Mouse (Mus musculus) brain, adult 2 months (tissue): ENCODE results near the gene Ssmem1.

Source experiments
- DNase-seq: peaks from one replicate; pipeline ENCODE4 v3.0.0; 2011; ENCODE audit warnings: low read depth, low spot score

Ssmem1 gene

DNA sequence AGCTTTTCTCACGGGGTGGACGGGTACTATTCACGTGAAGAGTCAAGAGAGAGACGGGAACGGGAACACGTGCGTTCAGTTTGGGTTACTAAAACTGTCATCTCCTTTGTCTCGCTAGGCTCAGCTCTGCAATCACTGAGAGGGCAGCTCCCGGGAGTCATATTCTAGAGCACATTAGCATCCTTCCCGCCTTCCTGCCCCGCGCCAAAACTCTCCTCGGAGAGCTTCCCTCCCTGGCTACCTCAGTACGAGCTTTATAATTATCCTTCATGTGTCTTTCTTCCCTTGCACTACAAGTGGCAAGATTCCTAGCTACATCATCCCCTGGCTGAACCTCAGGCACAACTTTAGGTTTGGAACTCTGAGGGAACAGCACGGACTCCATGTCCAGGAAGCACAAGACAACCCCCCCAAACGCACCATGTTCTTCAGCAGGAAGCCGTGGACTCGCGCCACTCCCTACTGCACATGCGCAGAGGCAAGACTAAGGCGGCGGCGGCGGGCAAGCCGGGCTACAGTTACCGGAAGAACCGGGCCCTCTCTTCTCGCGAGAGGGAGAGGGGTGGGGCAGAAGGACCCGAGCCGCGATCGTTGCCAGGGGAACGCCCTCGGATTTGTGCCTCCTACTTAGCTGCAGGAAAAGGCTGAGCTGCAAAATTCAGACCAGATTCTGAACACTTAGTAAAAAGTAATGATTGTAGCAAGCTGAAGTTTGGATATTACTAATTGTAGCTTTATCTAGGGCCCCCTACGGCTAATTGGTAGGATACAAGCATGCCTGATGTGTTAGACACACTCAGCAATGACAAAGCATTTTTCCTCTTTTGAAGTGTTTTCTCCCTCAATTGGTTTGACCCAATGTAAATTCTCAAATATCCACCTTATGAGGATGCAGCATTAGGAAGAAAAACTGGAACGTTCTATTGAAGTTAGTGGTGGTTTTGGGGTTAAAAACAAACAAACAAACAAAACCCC is at the start of gene Ssmem1, which contains the start of gene Tmem209:
Ssmem1 (plus strand) TSS at position 585 of the 975 bp plus-strand sequence.
Tmem209 (minus strand) TSS at position 519 of the 975 bp plus-strand sequence.
- peak; percentile 99 for DNase-seq

DNA sequence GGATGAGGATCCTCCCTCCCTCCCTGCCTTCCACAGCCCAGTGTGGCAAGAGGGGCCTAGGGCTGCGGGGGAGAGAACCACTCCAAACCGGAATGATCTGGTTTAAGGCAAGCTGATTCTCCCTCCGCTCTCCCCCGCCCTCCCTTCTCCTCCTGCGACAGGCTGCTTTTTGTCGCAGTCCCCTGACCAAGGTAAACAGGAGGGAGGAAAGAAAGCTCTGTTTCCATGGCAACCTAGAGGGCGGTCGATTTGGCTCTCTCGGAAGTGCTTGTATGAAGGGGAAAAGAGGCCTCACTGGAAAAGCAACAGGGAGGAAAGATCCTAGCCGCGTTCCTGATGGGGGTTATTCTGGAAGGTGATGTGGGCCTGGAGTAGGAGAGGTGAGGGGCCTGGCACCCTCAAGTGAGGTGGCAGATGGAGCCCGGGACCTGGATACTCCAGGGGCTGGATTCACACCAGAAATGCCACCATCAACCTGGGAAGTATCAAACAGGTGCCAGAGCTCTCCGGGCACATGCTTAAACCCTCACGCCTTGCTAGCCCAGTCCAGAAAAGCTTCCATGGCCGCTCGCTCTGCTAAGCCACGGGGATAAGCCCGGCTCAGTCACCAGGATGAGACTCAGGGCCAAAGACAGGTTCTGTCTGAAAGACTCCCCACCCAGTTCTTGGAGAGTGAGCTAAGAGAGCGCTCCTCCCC is 48.8 kb upstream of the Ssmem1 start:
- peak; percentile 99 for DNase-seq

DNA sequence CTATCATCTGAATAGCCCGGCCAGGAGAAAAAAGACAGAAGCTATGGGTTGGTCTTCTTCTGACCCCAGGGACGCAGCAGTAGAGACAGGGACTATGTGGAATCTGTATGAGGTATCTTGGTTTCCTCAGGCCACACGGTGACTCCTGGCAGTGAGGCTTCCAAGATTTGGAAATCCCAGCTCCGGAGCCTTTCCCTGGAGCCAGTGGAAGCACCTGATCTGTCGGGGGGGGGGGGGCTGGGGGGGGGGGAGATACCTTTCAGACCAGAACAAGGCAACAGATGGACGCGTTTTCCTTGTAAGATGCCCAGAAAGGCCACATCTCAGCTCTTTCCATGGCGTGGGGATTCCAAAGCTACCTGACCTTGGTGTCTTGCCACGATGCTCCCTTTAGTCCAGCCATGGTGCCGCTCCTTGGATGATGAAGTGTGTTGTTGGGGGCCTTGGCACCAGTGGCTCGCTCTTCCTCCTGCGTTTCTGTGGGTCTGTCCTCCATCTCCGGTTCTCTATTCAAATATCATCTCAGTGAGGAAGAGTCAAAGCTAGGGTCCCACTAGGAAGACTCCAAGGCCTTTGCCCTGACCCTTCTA is 47.8 kb upstream of the Ssmem1 start:
- peak; percentile 21 for DNase-seq

DNA sequence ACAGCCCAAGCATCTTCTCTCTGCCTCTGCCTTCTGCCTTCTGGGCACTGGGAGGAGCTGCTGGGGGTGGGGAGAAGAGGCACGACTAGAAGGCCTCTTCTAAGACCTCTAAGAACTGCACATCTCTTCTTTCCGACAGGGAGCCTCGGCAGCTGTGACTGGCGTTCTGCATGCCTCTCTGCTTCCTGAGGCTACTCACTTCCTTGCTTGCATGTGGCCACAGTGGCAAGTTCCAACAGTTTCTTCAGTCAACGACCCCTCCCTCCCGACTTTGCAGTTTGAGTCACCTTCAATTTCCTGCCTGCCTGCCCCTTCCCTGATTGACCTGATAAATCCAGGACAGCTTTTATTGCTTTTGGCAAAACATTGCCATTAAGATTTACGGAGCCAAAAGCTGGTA is 46.8 kb upstream of the Ssmem1 start:
- DNase-seq: no peak

DNA sequence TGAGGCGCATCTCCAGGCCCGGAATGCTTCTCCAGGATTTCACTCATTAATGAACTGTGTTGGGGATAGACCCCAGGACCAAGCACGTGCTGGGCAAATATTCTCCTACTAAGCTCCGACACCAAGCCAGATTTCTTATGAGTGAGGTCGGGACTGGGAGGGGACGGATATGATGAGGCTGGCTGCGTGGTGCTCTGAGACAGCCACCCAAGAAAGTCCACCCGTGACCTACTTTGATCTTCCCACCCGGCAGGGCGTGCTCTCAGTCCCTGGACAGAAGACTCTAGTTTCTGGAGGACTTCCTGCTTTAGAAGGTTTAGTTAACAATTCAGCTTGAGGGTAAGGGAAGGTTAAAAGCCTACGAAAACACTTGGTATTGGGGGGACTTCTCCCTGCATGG is 44.1 kb upstream of the Ssmem1 start:
- DNase-seq: no peak

- DNase-seq: no peak
Observed at GRCm38 (mm10) chr6:30468058-30468457, 41.6 kb upstream of the Ssmem1 start.

GRCm38 (mm10) chr6:30468684-30469083 is 41.0 kb upstream of the Ssmem1 start:
- peak; percentile 82 for DNase-seq

GRCm38 (mm10) chr6:30469370-30469769 is 40.3 kb upstream of the Ssmem1 start:
- DNase-seq: peak; percentile 96

- DNase-seq: no peak
Observed at GRCm38 (mm10) chr6:30471706-30472105, 37.9 kb upstream of the Ssmem1 start.

DNA sequence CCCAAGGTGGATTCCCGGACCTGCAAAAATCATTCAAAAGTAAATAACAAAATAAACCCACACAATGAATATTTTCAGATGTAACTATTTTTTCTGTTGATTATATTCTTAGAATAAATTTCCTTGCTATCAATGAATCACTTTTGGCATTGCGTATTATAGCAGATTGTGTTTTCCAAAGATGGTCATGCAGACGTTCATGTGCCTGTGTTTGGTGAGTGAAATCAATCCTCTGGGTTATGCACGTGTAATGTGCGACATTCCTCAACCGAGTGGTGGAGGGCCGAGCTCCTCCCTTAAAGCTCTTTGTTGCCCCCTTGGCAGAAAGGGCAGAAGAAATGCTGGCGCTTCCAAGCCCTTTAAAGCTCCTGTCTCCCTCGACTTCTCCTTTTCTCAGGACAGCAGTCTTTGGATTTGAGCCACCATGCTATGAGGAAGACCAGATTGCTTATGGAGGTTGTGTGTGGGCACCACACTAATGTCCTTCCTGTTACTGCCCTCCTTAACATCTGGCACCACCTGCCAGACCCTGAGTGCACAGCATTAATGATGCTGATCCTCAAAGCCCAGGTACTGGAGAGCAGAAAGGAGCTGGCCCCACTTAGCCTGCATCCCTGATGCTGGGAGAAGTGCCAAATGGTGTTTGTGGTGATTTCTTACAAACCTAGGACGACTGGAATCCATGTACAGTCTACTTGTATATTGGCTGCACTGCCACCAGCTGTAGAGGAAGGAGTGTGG is 33.5 kb upstream of the Ssmem1 start:
- DNase-seq: peak; percentile 49

GRCm38 (mm10) chr6:30477210-30477714 is 32.4 kb upstream of the Ssmem1 start:
- peak; percentile 94 for DNase-seq

- DNase-seq: no peak
Observed at GRCm38 (mm10) chr6:30477784-30478183, 31.9 kb upstream of the Ssmem1 start.

GRCm38 (mm10) chr6:30479418-30479817 is 30.2 kb upstream of the Ssmem1 start:
- no peak for DNase-seq

- DNase-seq: no peak
Observed at GRCm38 (mm10) chr6:30482908-30483307, 26.7 kb upstream of the Ssmem1 start.

GRCm38 (mm10) chr6:30486504-30486903 is 23.1 kb upstream of the Ssmem1 start:
- DNase-seq: no peak

DNA sequence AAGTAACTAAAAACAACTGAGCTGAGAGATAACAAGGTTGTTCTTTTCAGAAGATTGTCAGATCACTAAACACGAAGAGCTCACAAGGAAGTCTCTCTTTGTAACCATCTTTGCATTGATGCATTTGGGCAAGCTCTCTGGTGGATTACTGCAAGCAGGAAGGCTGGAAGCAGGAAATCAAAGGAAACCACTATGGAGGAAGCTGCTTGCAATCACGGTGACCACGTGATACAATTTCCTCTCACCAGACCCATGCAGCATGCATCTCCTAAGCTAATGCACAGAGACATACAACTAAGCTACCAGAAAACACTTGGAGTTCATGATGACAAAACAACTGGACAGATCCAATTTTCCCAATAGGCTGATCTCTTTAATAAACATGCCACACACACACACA is 10.6 kb upstream of the Ssmem1 start:
- no peak for DNase-seq

DNA sequence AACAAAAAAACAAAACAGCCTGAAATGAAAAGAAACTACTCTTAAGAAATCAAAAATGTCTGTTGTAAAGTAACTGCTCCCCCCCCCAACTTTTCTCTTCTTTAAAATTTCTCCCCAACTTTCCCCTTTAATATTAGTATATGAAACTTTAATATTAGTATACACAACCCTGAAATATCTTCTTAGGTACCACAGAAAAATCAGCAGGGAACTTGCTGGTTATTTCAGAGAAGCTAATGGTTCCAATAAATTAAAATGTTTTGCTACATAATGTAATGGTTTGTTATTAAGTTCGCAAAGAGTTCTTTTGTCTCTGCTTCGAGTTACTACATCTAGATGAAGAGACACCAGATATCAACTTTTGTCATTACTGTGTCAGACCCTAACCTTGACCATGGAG is 825 bp upstream of the Ssmem1 start:
- DNase-seq: no peak

DNA sequence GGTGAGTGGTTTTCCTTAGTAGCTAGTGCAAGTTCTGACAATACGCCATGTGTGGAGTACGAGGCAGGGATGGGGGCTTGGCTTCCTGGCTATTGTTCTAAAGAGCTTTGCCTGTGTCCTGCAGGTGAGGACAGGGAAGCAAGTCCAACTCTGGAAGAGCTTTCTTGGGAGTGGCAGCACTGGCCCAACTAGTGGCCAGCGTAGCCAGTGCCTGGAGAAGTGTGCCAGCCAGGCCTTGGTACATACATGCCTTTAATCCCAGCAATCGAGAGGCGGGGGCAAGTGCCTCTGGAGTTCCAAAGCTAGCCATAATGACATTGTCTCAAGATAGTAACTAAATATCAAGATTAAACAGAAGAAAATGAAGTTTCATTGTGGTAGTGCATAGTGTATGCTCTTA is 642 bp downstream of the Ssmem1 start:
- no peak for DNase-seq

GRCm38 (mm10) chr6:30514242-30514641 is 4.6 kb downstream of the Ssmem1 start:
- DNase-seq: no peak

GRCm38 (mm10) chr6:30520400-30520799 is 10.8 kb downstream of the Ssmem1 start:
- DNase-seq: no peak
